Mouse (Mus musculus): ENCODE results near the gene Treh. TPM values are rescaled to one million over a fixed set of nuclear protein-coding genes. Genes with fewer than 3 reads are reported as not detected.
"Not testable (repeated sequence)": the region's sequence is repeated elsewhere in the genome, so short reads cannot be mapped to it uniquely, and the experiment has no call there.

The Treh gene
- polyA plus RNA-seq (2012; rRNA removed): 0.10 and 0.21 TPM in 2 replicates

GRCm38 (mm10) chr9:44673005-44673404 lies at the start of gene Treh:
Gene Treh, plus strand, starts transcription at chr9:44673233.
- no peak for TF ChIP-seq CTCF (IDR thresholded peaks at IDR 0.05; ENCODE audit: extremely low read depth, insufficient read depth, low read length)
- TF ChIP-seq POLR2A (IDR thresholded peaks at IDR 0.05; ENCODE audit: extremely low read depth, insufficient read depth, low read length): no peak
- no peak within 1 kb of the TSS for H3K4me3 ChIP-seq (ENCODE audit: insufficient read depth, low read length)
- H3K4me1 ChIP-seq (ENCODE audit: control insufficient read depth, insufficient read depth, low read length): no peaks in the 10 kb centered on the region
- H3K27ac ChIP-seq (ENCODE audit: insufficient read depth, low read length): no peak within 1 kb of the TSS

DNA sequence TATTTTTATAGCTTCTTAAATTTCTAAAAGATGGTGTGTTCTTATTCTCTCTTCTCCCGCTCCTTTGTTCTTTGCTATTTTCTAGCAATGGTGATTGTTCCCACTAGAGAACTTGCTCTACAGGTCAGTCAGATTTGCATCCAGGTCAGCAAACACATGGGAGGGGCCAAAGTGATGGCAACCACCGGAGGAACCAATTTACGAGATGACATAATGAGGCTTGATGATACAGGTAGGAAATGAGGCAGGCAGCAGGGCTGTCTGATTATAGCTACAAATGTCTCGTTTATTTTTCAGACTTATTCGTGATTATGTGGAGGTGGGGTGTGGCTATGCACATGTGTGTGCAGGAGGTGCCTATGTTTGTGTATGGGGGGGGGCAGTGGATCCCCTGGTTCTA lies 48.6 kb upstream of the Treh start:
- no peak overlapping the region for H3K27ac ChIP-seq (ENCODE audit: insufficient read depth, low read length)
- TF ChIP-seq CTCF (IDR thresholded peaks at IDR 0.05; ENCODE audit: extremely low read depth, insufficient read depth, low read length) (no peak), POLR2A (IDR thresholded peaks at IDR 0.05; ENCODE audit: extremely low read depth, insufficient read depth, low read length) (no peak)
- no peak overlapping the region for H3K4me3 ChIP-seq (ENCODE audit: insufficient read depth, low read length)
- peaks cover 2% of the 10 kb centered on the region; the same call in 1 of the 2 replicates for H3K4me1 ChIP-seq (ENCODE audit: control insufficient read depth, insufficient read depth, low read length)

DNA sequence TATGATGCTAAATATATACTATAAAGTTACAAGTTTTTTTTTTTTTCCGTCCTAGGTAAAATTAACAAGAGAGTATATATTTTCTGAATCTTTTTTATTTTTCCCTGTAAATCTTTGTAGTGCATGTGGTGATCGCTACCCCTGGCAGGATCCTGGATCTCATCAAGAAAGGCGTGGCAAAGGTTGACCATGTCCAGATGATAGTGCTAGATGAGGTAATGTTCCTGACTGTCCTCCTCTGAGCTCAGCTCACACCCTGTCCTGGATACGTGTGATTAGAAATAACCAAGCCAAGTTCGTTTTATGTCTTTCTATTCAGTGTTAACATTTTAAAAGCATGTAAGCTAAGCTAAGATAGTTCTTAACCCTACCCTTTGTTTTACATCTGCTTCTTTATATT lies 46.8 kb upstream of the Treh start:
- TF ChIP-seq CTCF (IDR thresholded peaks at IDR 0.05; ENCODE audit: extremely low read depth, insufficient read depth, low read length) (no peak), POLR2A (IDR thresholded peaks at IDR 0.05; ENCODE audit: extremely low read depth, insufficient read depth, low read length) (no peak)
- no peaks in the 10 kb centered on the region for H3K4me1 ChIP-seq (ENCODE audit: control insufficient read depth, insufficient read depth, low read length)
- no peak overlapping the region for H3K4me3 ChIP-seq (ENCODE audit: insufficient read depth, low read length)
- H3K27ac ChIP-seq (ENCODE audit: insufficient read depth, low read length): no peak overlapping the region

- TF ChIP-seq POLR2A (IDR thresholded peaks at IDR 0.05; ENCODE audit: extremely low read depth, insufficient read depth, low read length) (no peak), CTCF (IDR thresholded peaks at IDR 0.05; ENCODE audit: extremely low read depth, insufficient read depth, low read length) (0 out of 2 replicates have a peak, but pooled peaks have one; percentile 3)
- Histone ChIP-seq H3K4me1 (ENCODE audit: control insufficient read depth, insufficient read depth, low read length) (no peaks in the 10 kb centered on the region), H3K27ac (ENCODE audit: insufficient read depth, low read length) (no peak overlapping the region), H3K4me3 (ENCODE audit: insufficient read depth, low read length) (no peak overlapping the region)
Measured at GRCm38 (mm10) chr9:44637551-44638169, 35.4 kb upstream of the Treh start.

DNA sequence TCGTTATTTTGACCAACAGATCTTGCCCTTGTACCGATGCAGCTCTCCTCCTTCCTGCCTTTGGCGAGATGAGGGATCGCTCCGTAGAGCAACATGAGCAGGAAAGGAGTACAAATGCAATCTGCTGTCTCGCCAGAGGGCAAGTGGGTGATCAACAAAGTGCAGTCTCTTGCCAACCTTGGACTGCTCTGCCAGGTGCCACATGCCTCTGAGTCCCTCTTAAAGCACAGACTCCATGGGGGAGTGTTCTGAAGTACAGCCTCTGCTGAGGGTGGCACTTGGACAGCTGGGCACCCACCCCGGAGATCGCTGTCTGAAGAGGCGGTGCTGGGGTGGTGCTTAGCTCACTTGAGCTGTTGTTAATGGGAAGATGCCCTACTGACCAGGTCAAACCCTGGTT lies 34.3 kb upstream of the Treh start:
- H3K4me3 ChIP-seq (ENCODE audit: insufficient read depth, low read length); H3K4me1 ChIP-seq (ENCODE audit: control insufficient read depth, insufficient read depth, low read length); H3K27ac ChIP-seq (ENCODE audit: insufficient read depth, low read length): not testable (repeated sequence)

DNA sequence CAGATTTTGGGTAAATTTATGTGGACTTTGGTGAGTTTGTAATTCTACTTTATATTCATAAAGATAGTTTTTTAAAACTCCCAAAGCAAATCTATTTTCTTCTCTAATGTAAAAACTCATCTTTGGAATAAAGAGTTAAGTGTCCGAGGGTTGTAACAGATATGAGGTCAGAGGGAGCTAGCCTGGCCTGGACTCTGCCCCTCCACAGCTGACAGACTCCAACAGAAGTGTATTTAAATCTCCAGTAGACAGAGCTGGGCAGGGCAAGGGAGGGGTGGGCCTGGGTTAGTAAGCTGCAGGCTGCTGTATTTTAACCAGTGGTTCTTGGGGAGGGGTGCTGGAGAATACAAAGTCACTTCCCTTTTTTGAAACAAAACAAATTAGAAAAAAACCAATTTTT lies 33.0 kb upstream of the Treh start:
- not testable (repeated sequence) for H3K4me1 ChIP-seq (ENCODE audit: control insufficient read depth, insufficient read depth, low read length); H3K27ac ChIP-seq (ENCODE audit: insufficient read depth, low read length); H3K4me3 ChIP-seq (ENCODE audit: insufficient read depth, low read length)

GRCm38 (mm10) chr9:44640646-44641357 lies 32.2 kb upstream of the Treh start:
- H3K27ac ChIP-seq (ENCODE audit: insufficient read depth, low read length): no peak overlapping the region
- no peak for TF ChIP-seq POLR2A (IDR thresholded peaks at IDR 0.05; ENCODE audit: extremely low read depth, insufficient read depth, low read length)
- no peak for TF ChIP-seq CTCF (IDR thresholded peaks at IDR 0.05; ENCODE audit: extremely low read depth, insufficient read depth, low read length)
- no peak overlapping the region for H3K4me3 ChIP-seq (ENCODE audit: insufficient read depth, low read length)
- H3K4me1 ChIP-seq (ENCODE audit: control insufficient read depth, insufficient read depth, low read length): no peaks in the 10 kb centered on the region

- Histone ChIP-seq H3K4me3 (ENCODE audit: insufficient read depth, low read length) (no peak overlapping the region), H3K27ac (ENCODE audit: insufficient read depth, low read length) (no peak overlapping the region), H3K4me1 (ENCODE audit: control insufficient read depth, insufficient read depth, low read length) (no peaks in the 10 kb centered on the region)
- TF ChIP-seq CTCF (IDR thresholded peaks at IDR 0.05; ENCODE audit: extremely low read depth, insufficient read depth, low read length): no peak
- no peak for TF ChIP-seq POLR2A (IDR thresholded peaks at IDR 0.05; ENCODE audit: extremely low read depth, insufficient read depth, low read length)
Measured at GRCm38 (mm10) chr9:44641616-44642015, 31.4 kb upstream of the Treh start.

DNA sequence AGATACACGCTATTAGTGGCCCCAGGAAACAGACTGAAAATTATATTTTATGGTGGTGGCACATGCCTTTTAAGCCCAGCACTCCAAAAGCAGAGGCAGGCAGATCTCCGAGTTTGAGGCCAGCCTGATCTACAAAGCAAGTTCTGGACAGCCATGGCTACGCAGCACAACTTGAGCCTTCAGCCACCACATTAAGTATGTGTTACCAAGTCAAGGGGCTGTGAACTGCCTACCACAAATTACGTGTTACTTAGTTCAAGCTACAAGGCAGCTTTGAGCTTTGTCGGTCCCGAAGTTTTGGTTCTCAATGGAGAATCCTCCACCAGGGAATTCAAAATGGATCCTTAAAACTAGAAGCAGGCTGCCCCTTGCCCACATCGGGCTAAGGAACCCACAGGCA lies 29.9 kb upstream of the Treh start:
- no peak overlapping the region for H3K27ac ChIP-seq (ENCODE audit: insufficient read depth, low read length)
- no peak for TF ChIP-seq CTCF (IDR thresholded peaks at IDR 0.05; ENCODE audit: extremely low read depth, insufficient read depth, low read length)
- TF ChIP-seq POLR2A (IDR thresholded peaks at IDR 0.05; ENCODE audit: extremely low read depth, insufficient read depth, low read length): no peak
- H3K4me3 ChIP-seq (ENCODE audit: insufficient read depth, low read length): no peak overlapping the region
- no peaks in the 10 kb centered on the region for H3K4me1 ChIP-seq (ENCODE audit: control insufficient read depth, insufficient read depth, low read length)

DNA sequence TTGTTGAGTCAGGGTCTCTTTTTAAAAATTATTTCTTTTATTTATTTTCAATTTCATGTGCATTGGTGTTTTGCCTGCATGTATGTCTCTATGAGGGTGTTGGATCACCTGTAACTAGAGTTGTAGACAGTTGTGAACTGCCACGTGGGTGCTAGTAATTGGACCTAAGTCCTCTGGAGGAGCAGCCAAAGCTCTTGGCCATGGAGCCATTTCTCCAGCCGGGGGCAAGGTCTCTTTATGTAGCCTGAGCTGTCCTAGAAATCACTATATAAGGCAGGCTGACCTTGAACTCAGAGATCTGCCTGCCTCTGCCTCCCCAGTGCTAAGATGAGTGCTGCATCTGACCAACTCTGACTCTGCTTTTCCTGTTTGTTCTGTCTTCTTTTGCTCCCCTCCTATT lies 28.8 kb upstream of the Treh start:
- no peak overlapping the region for H3K4me3 ChIP-seq (ENCODE audit: insufficient read depth, low read length)
- no peak for TF ChIP-seq POLR2A (IDR thresholded peaks at IDR 0.05; ENCODE audit: extremely low read depth, insufficient read depth, low read length)
- TF ChIP-seq CTCF (IDR thresholded peaks at IDR 0.05; ENCODE audit: extremely low read depth, insufficient read depth, low read length): no peak
- no peak overlapping the region for H3K27ac ChIP-seq (ENCODE audit: insufficient read depth, low read length)
- no peaks in the 10 kb centered on the region for H3K4me1 ChIP-seq (ENCODE audit: control insufficient read depth, insufficient read depth, low read length)

Measured in cortical plate, adult 2 months (tissue).